Mouse (Mus musculus) CH12.LX (cell line): ENCODE data around the gene Palm2. TPM values are rescaled to one million over a fixed set of nuclear protein-coding genes. Genes with fewer than 3 reads are reported as not detected.

ENCODE experiments used
- DNase-seq: peaks from one replicate; pipeline ENCODE4 v3.0.0-alpha.2; 2013; ENCODE audit errors: extremely low read depth
- H3K27ac ChIP-seq: 2 replicates; pipeline ENCODE4 v1.5.1; 2012; ENCODE audit warnings: low read depth, mild to moderate bottlenecking, control low read depth, moderate library complexity; ENCODE audit not compliant: insufficient read depth
- H3K27me3 ChIP-seq: replicated peaks from 2 replicates; pipeline ENCODE3; 2012; ENCODE audit warnings: inconsistent platforms
- H3K36me3 ChIP-seq, 2 experiments: replicated peaks in 1 of 2; 2 replicates each; pipeline versions ENCODE3 to v1.6.1; 2012; ENCODE audit warnings: inconsistent platforms in 1 of 2, low read length in 1 of 2, mild to moderate bottlenecking in 1 of 2, mixed read lengths in 1 of 2, moderate library complexity in 1 of 2; ENCODE audit not compliant: control insufficient read depth in 1 of 2, insufficient read depth in 1 of 2
- H3K4me1 ChIP-seq, 2 experiments: 2 replicates each; pipeline ENCODE4 v1.6.1; 2012; ENCODE audit warnings: inconsistent platforms in 1 of 2, moderate library complexity in 1 of 2; ENCODE audit not compliant: insufficient read depth in 2 of 2, control insufficient read depth in 1 of 2
- H3K4me2 ChIP-seq: 2 replicates; pipeline ENCODE4 v1.6.1; 2012; ENCODE audit warnings: low read depth, mild to moderate bottlenecking, control low read depth; ENCODE audit not compliant: poor library complexity, insufficient read depth, severe bottlenecking
- H3K4me3 ChIP-seq, 3 experiments: fragments of 150-350 bp in 1 of 3; sonication (generic) in 1 of 3; replicated peaks in 1 of 3; 2 replicates each; pipeline versions ENCODE3 to v1.5.1; 2011 to 2012; ENCODE audit warnings: low read depth in 2 of 3, low read length in 2 of 3, mild to moderate bottlenecking in 2 of 3, moderate library complexity in 2 of 3, control low read depth in 1 of 3, improper control_type of control experiment in 1 of 3, inconsistent platforms in 1 of 3, mixed read lengths in 1 of 3; ENCODE audit not compliant: poor library complexity in 1 of 3
- H3K79me2 ChIP-seq: replicated peaks from 2 replicates; pipeline ENCODE4 v1.6.1; 2012; ENCODE audit warnings: mild to moderate bottlenecking, moderate library complexity; ENCODE audit not compliant: control insufficient read depth, poor library complexity, insufficient read depth, severe bottlenecking; ENCODE audit errors: extremely low read depth
- H3K9ac ChIP-seq: 2 replicates; pipeline ENCODE4 v1.6.1; 2012; ENCODE audit warnings: low read depth, mild to moderate bottlenecking, control low read depth, moderate library complexity; ENCODE audit not compliant: insufficient read depth
- H3K9me3 ChIP-seq: replicated peaks from 2 replicates; pipeline ENCODE3; 2012; ENCODE audit warnings: low read length, inconsistent platforms, mixed read lengths
- BHLHE40 ChIP-seq: IDR thresholded peaks from 2 replicates; pipeline ENCODE4 v1.6.1; 2011; ENCODE audit warnings: mild to moderate bottlenecking, low read depth, low read length, improper control_type of control experiment
- CTCF ChIP-seq, 2 experiments: IDR thresholded peaks in 1 of 2; conservative IDR thresholded peaks in 1 of 2; 2 replicates each; pipeline ENCODE4 v1.5.1; 2011 to 2012; ENCODE audit warnings: low read depth in 2 of 2, low read length in 2 of 2, improper control_type of control experiment in 1 of 2, inconsistent platforms in 1 of 2, mild to moderate bottlenecking in 1 of 2, moderate library complexity in 1 of 2
- E2F4 ChIP-seq: IDR thresholded peaks from 2 replicates; pipeline ENCODE4 v1.6.1; 2011; ENCODE audit warnings: low read depth, low read length, improper control_type of control experiment; ENCODE audit not compliant: insufficient replicate concordance
- ELF1 ChIP-seq: IDR thresholded peaks from 2 replicates; pipeline ENCODE4 v1.6.1; 2014; ENCODE audit warnings: low read depth, mild to moderate bottlenecking, inconsistent platforms, low read length, improper control_type of control experiment
- EP300 ChIP-seq: IDR thresholded peaks from 2 replicates; pipeline ENCODE4 v1.6.1; 2011; ENCODE audit warnings: low read length, improper control_type of control experiment
- GABPA ChIP-seq: IDR thresholded peaks from 2 replicates; pipeline ENCODE4 v1.6.1; 2012; ENCODE audit warnings: low read depth, low read length, improper control_type of control experiment, inconsistent platforms; ENCODE audit not compliant: insufficient replicate concordance
- HCFC1 ChIP-seq: IDR thresholded peaks from 2 replicates; pipeline ENCODE4 v1.6.1; 2012; ENCODE audit warnings: low read depth, mild to moderate bottlenecking, inconsistent platforms, low read length, improper control_type of control experiment
- IRF4 ChIP-seq: IDR thresholded peaks from 2 replicates; pipeline ENCODE4 v1.6.1; 2014; ENCODE audit warnings: low read depth, mild to moderate bottlenecking, inconsistent platforms, low read length, improper control_type of control experiment
- JUN ChIP-seq: IDR thresholded peaks from 2 replicates; pipeline ENCODE4 v1.6.1; 2011; ENCODE audit warnings: low read depth, mild to moderate bottlenecking, low read length, improper control_type of control experiment, moderate library complexity; ENCODE audit not compliant: insufficient read depth
- KAT2A ChIP-seq: IDR thresholded peaks from 2 replicates; pipeline ENCODE4 v1.6.1; 2012; ENCODE audit warnings: low read length, improper control_type of control experiment, inconsistent platforms; ENCODE audit not compliant: insufficient replicate concordance
- MAFK ChIP-seq: IDR thresholded peaks from 2 replicates; pipeline ENCODE4 v1.6.1; 2011; ENCODE audit warnings: low read length, improper control_type of control experiment; ENCODE audit not compliant: insufficient replicate concordance
- MAX ChIP-seq: IDR thresholded peaks from 2 replicates; pipeline ENCODE4 v1.6.1; 2011; ENCODE audit warnings: low read length, improper control_type of control experiment
- MYC ChIP-seq: IDR thresholded peaks from 2 replicates; pipeline ENCODE4 v1.6.1; 2011; ENCODE audit warnings: low read depth, mild to moderate bottlenecking, improper control_type of control experiment, low read length
- PAX5 ChIP-seq: IDR thresholded peaks from 2 replicates; pipeline ENCODE4 v1.6.1; 2012; ENCODE audit warnings: low read length, inconsistent platforms, mixed read lengths
- POLR2A ChIP-seq: IDR thresholded peaks from 2 replicates; pipeline ENCODE4 v1.6.1; 2011; ENCODE audit warnings: low read depth, mild to moderate bottlenecking, improper control_type of control experiment, low read length
- POLR2AphosphoS2 ChIP-seq: IDR thresholded peaks from 2 replicates; pipeline ENCODE4 v1.6.1; 2011; ENCODE audit warnings: low read depth, low read length, improper control_type of control experiment
- RCOR1 ChIP-seq: conservative IDR thresholded peaks from 2 replicates; pipeline ENCODE4 v1.6.1; 2012; ENCODE audit warnings: low read depth, mild to moderate bottlenecking, inconsistent platforms, low read length, improper control_type of control experiment
- SIN3A ChIP-seq: IDR thresholded peaks from 2 replicates; pipeline ENCODE4 v1.6.1; 2012; ENCODE audit warnings: low read length, improper control_type of control experiment, inconsistent platforms
- TCF12 ChIP-seq: IDR thresholded peaks from 2 replicates; pipeline ENCODE4 v1.6.1; 2014; ENCODE audit warnings: low read depth, mild to moderate bottlenecking, inconsistent platforms, low read length, improper control_type of control experiment
- UBTF ChIP-seq: IDR thresholded peaks from 2 replicates; pipeline ENCODE4 v1.6.1; 2012; ENCODE audit warnings: low read depth, mild to moderate bottlenecking, inconsistent platforms, low read length, improper control_type of control experiment, moderate library complexity
- ZMIZ1 ChIP-seq: IDR thresholded peaks from 2 replicates; pipeline ENCODE4 v1.6.1; 2012; ENCODE audit warnings: low read depth, mild to moderate bottlenecking, inconsistent platforms, low read length, improper control_type of control experiment
- ZNF384 ChIP-seq: IDR thresholded peaks from 2 replicates; pipeline ENCODE4 v1.6.1; 2012; ENCODE audit warnings: low read depth, low read length, improper control_type of control experiment, inconsistent platforms
- dilution Hi-C: fragments of 300-500 bp; cut with MboI; formaldehyde crosslinking; loops from 2 replicates; pipeline ENCODE4 v1.14.3; 2020; ENCODE audit warnings: low sequenced_read_pairs; ENCODE audit not compliant: extremely low pct_unique_long_range_greater_than_20kb, extremely low pct_ligation_motif_present
- in situ Hi-C: fragments of 300-500 bp; cut with MboI; formaldehyde crosslinking; loops from 3 replicates; pipeline ENCODE4 v1.14.3; 2019; ENCODE audit warnings: low sequenced_read_pairs, low pct_ligation_motif_present, low pct_unique_long_range_greater_than_20kb, mixed read lengths
- polyA plus RNA-seq: library from polyadenylated mRNA; unstranded; fragments of >175 nt; gene quantifications from 2 replicates; pipeline ENCODE4 v1.2.1, GENCODE M21; 2012; ENCODE audit warnings: low read depth; ENCODE audit not compliant: insufficient read length
- total RNA-seq, 2 experiments: library from RNA; depleted of rRNA; stranded (reverse); fragments of 300-350 nt in 1 of 2; fragments of >200 nt in 1 of 2; gene quantifications; 2 replicates each; pipeline ENCODE4 v1.2.3; 2012 to 2014

Gene Palm2
- total and polyA plus RNA-seq, 3 experiments, result not detected

DNA sequence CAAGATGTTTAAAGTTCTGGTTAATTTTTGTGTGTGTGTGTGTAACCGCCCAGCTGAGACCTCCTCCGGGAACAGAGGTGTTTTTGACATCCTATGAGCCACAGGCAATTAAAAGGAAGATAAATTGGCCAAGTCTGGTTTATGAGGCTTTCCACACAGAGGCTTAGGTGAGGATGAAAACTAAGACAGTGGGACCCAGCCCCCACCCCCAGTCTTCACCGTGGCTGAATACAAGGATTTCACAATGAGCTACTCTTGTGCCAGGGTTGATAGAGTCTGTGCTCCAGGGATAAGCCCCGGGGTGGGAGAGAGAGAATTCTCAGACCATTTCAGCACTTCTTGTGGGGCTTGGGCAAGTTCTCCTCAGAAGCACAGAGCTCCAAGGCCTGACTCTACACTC, 317.0 kb downstream of the Palm2 start:
- H3K27ac ChIP-seq, result no peak overlapping the region
- peaks cover 2 to 15% of the 10 kb centered on the region in 2 experiments; a peak in 2 of 4 replicates for H3K4me1 ChIP-seq
- dilution Hi-C loops, result no loop called here
- TF ChIP-seq ELF1 (no peak), POLR2AphosphoS2 (no peak), POLR2A (no peak), GABPA (no peak), JUN (no peak), CTCF (conservative IDR thresholded peaks at IDR 0.05 in 1 of 2, IDR thresholded peaks at IDR 0.05 in 1 of 2; ENCODE audit: low read depth in 2 of 2, low read length in 2 of 2) (no peak), MYC (no peak), ZNF384 (no peak), IRF4 (no peak), EP300 (no peak)
- peaks cover under 1% of the 10 kb centered on the region for H3K9me3 ChIP-seq
- no peaks in the 10 kb centered on the region for H3K36me3 ChIP-seq
- in situ Hi-C loops, result no loop called here
- no peak overlapping the region for H3K9ac ChIP-seq
- DNase-seq, result no peak
- no peaks in the 10 kb centered on the region for H3K27me3 ChIP-seq
- H3K4me3 ChIP-seq, result no peak overlapping the region
- H3K4me2 ChIP-seq, result no peak overlapping the region
- H3K79me2 ChIP-seq, result no peaks in the 10 kb centered on the region

GRCm38 (mm10) chr4:57751566-57751965, 317.5 kb downstream of the Palm2 start:
- Histone ChIP-seq H3K79me2 (no peaks in the 10 kb centered on the region), H3K27ac (no peak overlapping the region), H3K4me2 (no peak overlapping the region), H3K9ac (no peak overlapping the region), H3K27me3 (no peaks in the 10 kb centered on the region), H3K4me3 (no peak overlapping the region), H3K4me1 (peaks cover 2 to 15% of the 10 kb centered on the region in 2 experiments; a peak in 2 of 4 replicates), H3K9me3 (no peaks in the 10 kb centered on the region), H3K36me3 (no peaks in the 10 kb centered on the region)
- dilution Hi-C loops, result no loop called here
- in situ Hi-C loops, result no loop called here
- DNase-seq, result no peak
- TF ChIP-seq MAX (no peak), MAFK (no peak), BHLHE40 (no peak), ZMIZ1 (no peak), GABPA (no peak), KAT2A (no peak), IRF4 (no peak), POLR2AphosphoS2 (no peak), TCF12 (no peak), RCOR1 (no peak), UBTF (no peak), SIN3A (no peak), E2F4 (no peak), HCFC1 (no peak), JUN (no peak), PAX5 (no peak)
